Mouse (Mus musculus) urinary bladder, postnatal 4 days (tissue): Measurements from ENCODE around the gene Ces2e.
"Not testable (repeated sequence)": the region's sequence is repeated elsewhere in the genome, so short reads cannot be mapped to it uniquely, and the experiment has no call there.

Source experiments
- DNase-seq, 2 experiments: peaks; one replicate each; pipeline ENCODE4 v3.0.0; 2021 to 2022; ENCODE audit warnings: low spot score in 2 of 2

The Ces2e gene

DNA sequence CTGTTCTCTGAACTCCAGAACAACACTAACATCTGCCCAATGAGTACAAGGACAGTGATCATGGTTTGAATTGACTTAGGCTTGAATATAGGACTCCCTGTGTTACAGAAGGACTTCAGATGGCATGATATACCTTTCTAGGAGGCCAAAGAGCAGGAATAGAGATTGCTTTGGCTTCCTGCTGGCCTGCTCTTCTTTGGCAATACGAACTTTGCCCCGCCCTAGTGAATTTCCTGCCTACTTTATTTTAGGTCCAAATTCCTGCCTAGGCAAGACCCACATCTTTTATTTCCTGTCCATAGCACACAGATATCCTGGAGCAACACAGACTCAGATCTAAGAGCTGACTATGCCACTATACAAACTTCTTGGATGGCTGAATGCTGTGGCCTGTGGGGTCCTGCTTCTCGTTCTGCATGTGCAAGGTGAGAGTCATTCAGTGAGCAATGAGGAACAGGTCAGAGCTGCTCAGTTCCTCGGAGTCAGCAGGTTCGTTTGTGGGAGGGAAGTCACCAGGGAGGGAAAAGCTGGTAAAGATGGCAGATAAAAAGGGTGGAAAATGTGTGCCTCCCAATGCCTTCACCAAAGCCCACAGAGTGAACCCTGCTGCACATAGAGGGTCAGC lies at the start of gene Ces2e:
TSS of gene Ces2e (plus strand) at position 289 of the 625 bp plus-strand sequence.
- no peak for DNase-seq

DNA sequence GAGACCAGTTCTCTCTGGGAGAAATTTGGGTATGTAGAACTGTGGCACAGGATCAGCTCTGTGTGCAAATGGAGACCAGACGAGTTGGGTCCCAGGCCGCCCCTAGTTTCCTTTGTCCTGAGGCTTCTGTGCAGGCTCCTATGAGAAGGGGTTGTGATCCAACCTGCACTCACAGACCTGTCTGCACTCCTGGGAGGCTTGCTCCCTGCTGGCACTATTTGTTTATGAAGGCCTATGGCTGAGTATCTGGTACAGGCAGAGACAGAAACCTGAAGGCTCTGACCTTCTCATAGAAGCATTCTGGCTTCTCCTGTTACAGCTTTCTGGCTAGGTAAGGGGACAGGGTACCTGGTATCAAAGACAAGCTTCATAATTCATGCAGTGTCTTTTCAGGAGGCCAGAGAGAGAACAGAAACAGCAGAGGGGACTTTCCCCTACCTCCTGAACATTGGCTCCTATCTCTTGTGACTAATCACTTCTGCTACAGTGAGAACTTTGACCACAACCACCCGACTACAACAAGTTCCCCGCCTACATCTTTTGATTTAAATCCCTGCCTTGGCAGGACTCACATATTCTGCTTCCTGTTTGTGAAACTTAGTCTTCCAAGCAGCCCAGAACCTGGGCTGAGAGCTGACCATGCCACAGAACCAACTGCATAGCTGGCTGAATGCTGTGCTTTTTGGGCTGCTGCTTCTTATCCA lies 39.7 kb upstream of the Ces2e start:
- DNase-seq: not testable (repeated sequence)

DNA sequence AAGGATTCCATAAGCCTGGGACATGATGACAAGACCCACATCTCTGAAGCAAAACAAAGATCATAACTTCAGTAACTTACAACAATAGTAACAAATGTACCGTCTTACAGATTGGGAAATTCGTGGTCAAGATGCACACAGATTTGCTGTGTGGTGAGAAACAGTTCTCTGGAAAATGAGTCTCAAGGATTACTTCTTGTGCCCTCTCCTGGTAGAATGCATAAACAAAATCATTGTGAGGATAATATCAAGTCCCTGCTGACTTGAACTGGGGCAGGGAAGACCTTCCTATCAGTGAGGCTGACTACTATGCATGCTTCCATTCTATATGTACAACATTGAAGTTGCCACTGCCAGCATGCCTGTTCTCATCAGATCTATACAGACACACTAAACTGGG lies 24.3 kb upstream of the Ces2e start:
- DNase-seq: no peak

DNA sequence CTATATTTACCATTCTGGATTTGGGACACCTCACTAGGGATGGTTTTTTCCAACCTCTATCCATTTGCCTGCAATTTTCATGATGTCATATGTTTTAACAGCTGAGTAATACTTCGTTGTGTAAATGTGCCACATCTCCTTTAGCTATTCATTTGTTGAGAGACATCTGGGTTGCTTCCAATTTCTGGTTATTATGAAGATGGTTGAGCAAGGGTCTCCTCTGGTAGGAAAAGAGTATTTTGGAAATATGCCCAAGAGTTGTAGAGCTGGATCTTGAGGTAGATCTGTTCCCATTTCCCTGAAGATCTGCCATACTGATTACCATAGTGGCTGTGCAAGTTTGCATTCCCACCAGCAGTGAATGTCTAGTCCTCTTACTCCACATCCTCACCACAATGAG lies 18.9 kb upstream of the Ces2e start:
- DNase-seq: no peak

DNA sequence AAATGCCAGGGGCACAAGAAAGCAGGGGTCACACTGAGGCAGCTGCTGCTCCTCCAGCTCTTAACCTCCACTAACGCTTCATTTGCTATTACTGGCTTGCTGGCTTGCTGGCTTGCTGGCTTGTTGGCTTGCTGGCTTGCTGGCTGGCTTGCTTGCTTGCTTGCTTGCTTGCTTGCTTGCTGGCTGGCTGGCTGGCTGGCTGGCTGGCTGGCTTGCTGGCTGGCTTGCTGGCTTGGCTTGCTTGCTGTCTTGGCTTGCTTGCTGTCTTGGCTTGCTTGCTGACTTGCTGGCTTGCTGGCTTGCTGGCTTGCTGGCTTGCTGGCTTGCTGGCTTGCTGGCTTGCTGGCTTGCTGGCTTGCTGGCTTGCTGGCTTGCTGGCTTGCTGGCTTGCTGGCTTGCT lies 17.0 kb upstream of the Ces2e start:
- not testable (repeated sequence) for DNase-seq

DNA sequence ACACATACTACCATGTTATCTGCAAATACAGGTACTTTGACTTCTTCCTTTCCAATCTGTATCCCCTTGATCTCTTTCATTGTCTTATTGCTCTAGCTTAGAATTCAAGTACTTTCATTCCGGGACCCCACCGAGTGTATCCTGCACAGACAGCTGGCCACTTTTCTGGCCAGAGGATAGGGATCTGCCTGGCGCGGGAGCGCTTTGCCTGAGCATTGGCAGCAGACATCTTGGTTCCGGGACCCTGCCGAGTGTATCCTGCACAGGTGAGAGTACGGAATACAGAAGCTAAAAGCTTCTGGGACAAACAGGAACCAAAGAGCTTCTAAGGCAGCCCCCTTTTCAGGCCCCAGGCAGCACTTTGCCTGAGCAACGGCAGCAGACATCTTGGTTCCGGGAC lies 16.4 kb upstream of the Ces2e start:
- not testable (repeated sequence) for DNase-seq

DNA sequence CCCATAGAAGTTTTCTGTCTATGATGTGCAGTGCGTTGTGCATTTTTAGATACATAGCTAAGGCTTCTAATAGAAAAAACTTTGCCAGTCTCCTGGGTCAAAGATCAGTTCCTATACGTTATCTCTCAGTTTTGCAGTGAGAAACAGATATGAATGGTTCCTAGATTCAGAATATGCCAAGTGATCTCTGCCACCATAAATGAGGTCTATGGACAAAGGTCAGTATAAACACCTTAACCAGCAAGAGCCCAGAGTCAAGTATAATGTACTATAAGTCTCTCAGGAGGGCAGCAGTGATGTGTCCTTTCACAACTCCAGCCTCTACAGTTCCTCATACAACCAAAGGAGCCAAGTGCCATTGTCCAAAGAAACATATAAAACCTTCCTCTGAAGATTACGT lies 1.2 kb downstream of the Ces2e start:
- DNase-seq: no peak

DNA sequence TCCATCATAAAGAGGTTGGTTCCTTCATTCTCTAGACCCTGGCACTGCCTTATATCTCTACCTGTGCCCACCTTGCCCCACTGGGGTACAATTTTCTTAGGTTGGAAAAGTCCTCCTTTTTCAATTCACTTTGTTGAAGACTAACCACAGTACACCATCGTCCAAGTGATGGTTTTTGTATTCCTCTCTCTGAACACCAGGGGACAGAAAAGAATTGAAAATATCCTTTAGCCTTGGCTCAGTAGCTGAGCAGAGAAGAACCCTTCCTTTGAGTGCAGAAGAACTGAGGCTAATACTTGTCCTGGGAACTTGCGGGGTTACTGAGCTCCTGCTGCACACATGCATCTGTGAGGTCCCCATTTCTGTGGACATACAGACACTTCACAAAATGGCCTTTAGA lies 18.6 kb downstream of the Ces2e start:
- no peak for DNase-seq

DNA sequence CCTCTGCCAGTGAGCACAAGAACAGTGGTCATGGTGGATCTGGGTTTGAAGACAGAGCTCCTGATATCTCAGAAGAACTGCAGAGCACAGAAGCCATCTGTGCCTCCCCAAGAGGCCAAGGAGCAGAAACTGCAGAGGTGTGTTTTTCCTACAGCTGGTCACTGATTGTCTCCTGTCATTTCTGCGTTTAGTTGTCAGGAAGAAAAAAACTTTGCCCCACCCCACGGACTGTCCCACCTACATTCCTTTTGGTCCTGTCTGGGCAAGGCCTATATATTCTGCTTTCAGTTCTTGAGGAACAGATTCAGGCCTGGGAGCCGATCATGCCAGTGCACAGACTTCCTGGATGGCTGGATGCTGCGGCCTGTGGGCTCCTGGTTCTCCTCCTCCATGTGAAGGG lies 21.0 kb downstream of the Ces2e start, which contains the start of gene Ces2f:
TSS of gene Ces2f (plus strand) at position 301 of the 400 bp plus-strand sequence.
- no peak for DNase-seq

DNA sequence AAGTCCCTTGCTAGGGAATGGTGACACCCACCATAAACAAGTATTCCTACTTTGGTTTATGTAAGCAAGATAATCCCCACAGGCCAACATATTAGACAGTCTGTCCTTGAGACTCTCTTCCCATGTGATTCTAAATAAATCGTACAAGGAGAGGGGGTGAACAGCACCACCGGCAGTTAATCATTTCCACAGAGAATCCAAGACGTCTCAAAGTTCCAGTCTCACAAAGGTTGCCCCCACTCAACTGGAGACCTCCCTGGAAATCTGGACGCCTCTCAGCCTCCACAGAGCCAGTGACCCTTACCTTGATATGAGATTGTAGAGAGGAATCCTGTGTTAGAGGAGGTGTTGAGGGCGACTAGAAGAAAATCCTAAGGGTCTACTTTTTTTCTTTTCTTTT lies 23.0 kb downstream of the Ces2e start:
- DNase-seq: no peak

DNA sequence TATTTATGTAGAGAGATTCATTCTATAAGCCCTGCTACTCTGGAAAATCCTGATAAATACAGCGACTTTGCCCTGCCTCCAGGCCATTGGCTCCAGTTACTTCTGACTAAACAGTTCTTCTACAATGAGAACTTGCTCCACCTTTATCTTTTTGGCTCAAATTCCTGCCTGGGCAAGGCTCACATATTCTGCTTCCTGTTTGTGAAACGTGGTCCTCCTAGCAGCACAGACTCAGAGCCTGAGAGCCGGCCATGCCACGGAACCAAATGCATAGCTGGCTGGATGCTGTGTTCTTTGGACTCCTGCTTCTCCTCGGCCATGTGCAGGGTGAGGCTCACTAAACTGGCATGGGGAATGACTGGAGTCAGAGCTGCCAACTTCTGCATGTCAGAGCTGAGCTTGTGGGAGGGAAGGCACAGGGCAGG lies 35.5 kb downstream of the Ces2e start, which contains the start of gene Ces2g:
TSS of gene Ces2g (plus strand) at position 182 of the 425 bp plus-strand sequence.
- peak in 1 of 2 experiments; percentile 24 for DNase-seq

DNA sequence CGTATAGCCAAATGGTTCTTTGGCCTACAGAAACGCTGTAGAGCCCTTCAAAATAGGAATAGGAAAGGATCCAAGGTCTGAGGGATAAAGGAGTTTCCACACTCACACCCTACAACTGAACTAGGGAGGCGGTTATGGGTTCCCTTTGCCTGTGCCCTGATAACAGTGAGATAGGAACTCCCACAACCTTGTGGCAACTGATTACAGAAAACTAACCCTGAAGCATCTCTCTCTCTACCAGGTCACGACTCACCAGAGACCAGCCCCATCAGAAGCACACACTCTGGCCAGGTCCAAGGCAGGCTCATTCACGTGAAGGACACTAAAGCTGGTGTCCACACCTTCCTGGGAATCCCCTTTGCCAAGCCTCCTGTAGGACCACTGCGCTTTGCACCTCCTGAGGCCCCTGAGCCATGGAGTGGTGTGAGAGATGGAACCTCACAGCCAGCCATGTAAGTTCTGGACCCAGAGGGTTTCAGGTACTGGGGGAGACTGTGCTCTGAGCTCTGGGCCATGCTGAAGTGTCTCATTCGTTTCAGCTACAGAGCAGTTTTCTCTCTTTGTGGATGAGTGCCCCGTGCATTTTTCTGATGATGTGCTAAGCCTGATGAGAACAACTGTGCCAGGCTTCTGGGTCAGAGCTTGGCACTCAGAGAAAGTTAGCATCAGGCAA lies 36.3 kb downstream of the Ces2e start:
- no peak for DNase-seq

DNA sequence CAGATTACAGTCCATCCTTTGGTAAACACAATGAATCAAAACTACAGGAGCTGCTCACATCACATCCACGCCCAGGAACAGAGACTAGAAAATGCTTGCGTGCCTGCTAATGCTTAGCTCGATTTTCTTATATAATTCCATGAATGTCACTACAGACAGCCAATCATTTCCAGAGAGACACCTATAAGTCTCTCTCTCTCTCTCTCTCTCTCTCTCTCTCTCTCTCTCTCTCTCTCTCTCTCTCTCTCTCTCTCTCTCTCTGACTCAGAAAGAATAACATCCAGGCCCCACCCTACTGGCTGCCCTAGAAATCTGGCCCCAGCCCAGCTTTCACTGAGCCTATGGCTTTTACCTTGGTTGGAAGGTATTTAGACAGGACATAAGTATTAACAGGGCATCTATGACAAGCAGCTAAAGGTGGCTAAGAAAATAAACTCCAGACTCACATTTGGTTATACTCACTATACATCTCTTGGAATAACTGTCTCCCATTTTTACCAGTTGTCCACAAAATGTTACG lies 37.4 kb downstream of the Ces2e start:
- DNase-seq: no peak

DNA sequence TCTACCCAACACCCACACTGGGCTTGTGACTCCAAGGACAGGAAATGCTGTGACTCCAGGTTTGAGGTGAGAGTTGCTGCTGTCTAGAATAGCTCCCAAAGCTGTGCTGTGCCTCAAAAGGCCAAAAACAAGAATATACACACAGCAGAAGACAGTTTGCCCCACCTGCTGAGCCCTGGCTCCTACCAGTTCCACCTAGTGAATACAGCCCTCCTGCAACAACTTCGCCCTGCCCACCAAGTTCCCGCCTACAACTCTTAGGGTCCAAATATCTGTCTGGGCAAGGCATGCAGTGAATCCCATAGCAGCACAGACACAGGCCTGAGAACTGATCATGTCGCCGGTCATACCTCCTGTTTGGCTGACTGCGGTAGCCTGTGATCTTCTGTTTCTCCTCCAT lies 58.1 kb downstream of the Ces2e start:
- no peak for DNase-seq
